Mouse (Mus musculus) heart, embryonic 10.5 days (tissue): ENCODE measurements around the gene Sh3bgr. TPM values are rescaled to one million over a fixed set of nuclear protein-coding genes. Genes with fewer than 3 reads are reported as not detected.

Experiments
- DNase-seq: peaks from one replicate; pipeline ENCODE4 v3.0.0-alpha.2; 2017; ENCODE audit warnings: low spot score
- H3K27ac ChIP-seq: fragments of 300-500 bp; sonication (generic); 2 replicates; pipeline ENCODE4 v1.5.1; 2016; ENCODE audit warnings: mild to moderate bottlenecking
- H3K27me3 ChIP-seq: fragments of 300-500 bp; sonication (generic); 2 replicates; pipeline ENCODE4 v1.6.1; 2016; ENCODE audit warnings: mild to moderate bottlenecking; ENCODE audit not compliant: poor library complexity, insufficient read depth, severe bottlenecking
- H3K36me3 ChIP-seq: fragments of 300-500 bp; sonication (generic); 2 replicates; pipeline ENCODE4 v1.6.1; 2016; ENCODE audit warnings: mild to moderate bottlenecking, moderate library complexity
- H3K4me1 ChIP-seq: fragments of 300-500 bp; sonication (generic); 2 replicates; pipeline ENCODE4 v1.6.1; 2016; ENCODE audit warnings: mild to moderate bottlenecking
- H3K4me3 ChIP-seq: fragments of 300-500 bp; sonication (generic); 2 replicates; pipeline ENCODE4 v1.5.1; 2016; ENCODE audit warnings: mild to moderate bottlenecking, moderate library complexity
- H3K9me3 ChIP-seq: fragments of 300-500 bp; sonication (generic); 2 replicates; pipeline ENCODE4 v1.6.1; 2016; ENCODE audit warnings: mild to moderate bottlenecking, moderate library complexity
- WGBS: fragments of 180-500 bp; shearing (Covaris S2); methylation state at CpG from one replicate; pipeline ENCODE4 v1.1.7; 2016; 5-methylcytosine and 5-hydroxymethylcytosine counted together
- polyA plus RNA-seq: library from polyadenylated mRNA; unstranded; fragments of >200 nt; fragmentation: Nextera tagmentation; extraction: Ambion mirVana; gene quantifications from 2 replicates; pipeline ENCODE4 v1.2.1, GENCODE M21; 2016

The Sh3bgr gene
- polyA plus RNA-seq, 1 experiment from 2014 or later, result 465 TPM

GRCm38 (mm10) chr16:96168837-96169236 is 31.4 kb upstream of the Sh3bgr start:
- WGBS, result 85% methylated on average over 4 of the region's 4 CpGs
- 0 out of 2 replicates have a peak, but pooled peaks cover 7% of the 10 kb centered on the region for H3K36me3 ChIP-seq
- no peaks in the 10 kb centered on the region for H3K9me3 ChIP-seq
- no peaks in the 10 kb centered on the region for H3K27me3 ChIP-seq
- H3K4me1 ChIP-seq, result no peaks in the 10 kb centered on the region; the same call in 1 of the 2 replicates
- H3K27ac ChIP-seq, result no peak overlapping the region
- no peak for DNase-seq
- H3K4me3 ChIP-seq, result no peak overlapping the region

- Histone ChIP-seq H3K9me3 (no peaks in the 10 kb centered on the region), H3K4me1 (peaks cover 11% of the 10 kb centered on the region), H3K4me3 (no peak overlapping the region), H3K27ac (no peak overlapping the region), H3K27me3 (no peaks in the 10 kb centered on the region), H3K36me3 (no peaks in the 10 kb centered on the region)
- WGBS, result 82% methylated on average over 8 of the region's 8 CpGs
- DNase-seq, result no peak
Observed at GRCm38 (mm10) chr16:96173648-96174047, 26.6 kb upstream of the Sh3bgr start.

GRCm38 (mm10) chr16:96175399-96175798 is 24.9 kb upstream of the Sh3bgr start:
- peaks cover 11% of the 10 kb centered on the region for H3K4me1 ChIP-seq
- H3K27ac ChIP-seq, result peak overlapping the region; percentile 44
- H3K4me3 ChIP-seq, result no peak overlapping the region
- H3K36me3 ChIP-seq, result no peaks in the 10 kb centered on the region
- H3K27me3 ChIP-seq, result no peaks in the 10 kb centered on the region
- WGBS, result 46% methylated on average over 2 of the region's 2 CpGs
- H3K9me3 ChIP-seq, result no peaks in the 10 kb centered on the region
- DNase-seq, result no peak

GRCm38 (mm10) chr16:96179156-96179555 is 21.1 kb upstream of the Sh3bgr start:
- H3K27ac ChIP-seq, result no peak overlapping the region
- no peak overlapping the region for H3K4me3 ChIP-seq

GRCm38 (mm10) chr16:96187619-96188018 is 12.6 kb upstream of the Sh3bgr start:
- 78% methylated on average over 5 of the region's 5 CpGs for WGBS

More at GRCm38 (mm10) chr16:96179156-96179555, 21.1 kb upstream of the Sh3bgr start:
- no peaks in the 10 kb centered on the region for H3K9me3 ChIP-seq
- no peaks in the 10 kb centered on the region for H3K27me3 ChIP-seq
- peaks cover 11% of the 10 kb centered on the region for H3K4me1 ChIP-seq
- DNase-seq, result no peak
- no peaks in the 10 kb centered on the region for H3K36me3 ChIP-seq

GRCm38 (mm10) chr16:96191531-96192506 is 8.4 kb upstream of the Sh3bgr start, which contains the start of gene Lca5l:
Gene Lca5l (minus strand): TSS chr16:96192271.
- 1% methylated on average over 77 of the region's 77 CpGs for WGBS
- H3K4me1 ChIP-seq, result peaks cover 10% of the 10 kb centered on the region; the same call in 1 of the 2 replicates

More at GRCm38 (mm10) chr16:96187619-96188018, 12.6 kb upstream of the Sh3bgr start:
- Histone ChIP-seq H3K27ac (no peak overlapping the region), H3K4me3 (no peak overlapping the region), H3K27me3 (peaks cover 11% of the 10 kb centered on the region; the same call in 1 of the 2 replicates), H3K4me1 (peaks cover 8% of the 10 kb centered on the region; the same call in 1 of the 2 replicates), H3K9me3 (peaks cover 5% of the 10 kb centered on the region; the same call in 1 of the 2 replicates), H3K36me3 (peaks cover 4% of the 10 kb centered on the region; the same call in 1 of the 2 replicates)
- no peak for DNase-seq

GRCm38 (mm10) chr16:96200702-96201028 is 415 bp downstream of the Sh3bgr start:
- no peak for DNase-seq
- Histone ChIP-seq H3K27ac (peak overlapping the region; percentile 89), H3K4me3 (peak overlapping the region; percentile 58), H3K4me1 (peaks cover 17% of the 10 kb centered on the region), H3K27me3 (no peaks in the 10 kb centered on the region), H3K9me3 (no peaks in the 10 kb centered on the region), H3K36me3 (no peaks in the 10 kb centered on the region)
- WGBS, result 26% methylated on average over 9 of the region's 9 CpGs

More at GRCm38 (mm10) chr16:96191531-96192506, 8.4 kb upstream of the Sh3bgr start, which contains the start of gene Lca5l:
- Histone ChIP-seq H3K9me3 (no peaks in the 10 kb centered on the region), H3K4me3 (peak within 1 kb of the TSS; percentile 89), H3K27ac (peak within 1 kb of the TSS; percentile 82), H3K36me3 (no peaks in the 10 kb centered on the region), H3K27me3 (peaks cover 11% of the 10 kb centered on the region; the same call in 1 of the 2 replicates)
- DNase-seq, result peak; percentile 99

GRCm38 (mm10) chr16:96201485-96202232 is 1.4 kb downstream of the Sh3bgr start:
- peak overlapping the region; percentile 89 for H3K27ac ChIP-seq
- H3K27me3 ChIP-seq, result no peaks in the 10 kb centered on the region
- 45% methylated on average over 11 of the region's 11 CpGs for WGBS
- no peaks in the 10 kb centered on the region for H3K9me3 ChIP-seq
- H3K4me3 ChIP-seq, result peak overlapping the region; percentile 58
- peaks cover 27% of the 10 kb centered on the region for H3K4me1 ChIP-seq
- DNase-seq, result peak; percentile 71
- H3K36me3 ChIP-seq, result 0 out of 2 replicates have a peak, but pooled peaks cover 1% of the 10 kb centered on the region

- 61% methylated on average over 10 of the region's 10 CpGs for WGBS
- no peaks in the 10 kb centered on the region for H3K9me3 ChIP-seq
- H3K27ac ChIP-seq, result peak overlapping the region; percentile 78
- H3K4me3 ChIP-seq, result no peak overlapping the region
- H3K4me1 ChIP-seq, result peaks cover 63% of the 10 kb centered on the region
- H3K36me3 ChIP-seq, result peaks cover 48% of the 10 kb centered on the region
- DNase-seq, result no peak
- H3K27me3 ChIP-seq, result no peaks in the 10 kb centered on the region
Observed at GRCm38 (mm10) chr16:96209789-96210188, 9.5 kb downstream of the Sh3bgr start.

GRCm38 (mm10) chr16:96210856-96211255 is 10.6 kb downstream of the Sh3bgr start:
- Histone ChIP-seq H3K4me1 (peaks cover 53% of the 10 kb centered on the region), H3K27ac (peak overlapping the region; percentile 78), H3K9me3 (no peaks in the 10 kb centered on the region), H3K4me3 (no peak overlapping the region), H3K36me3 (peaks cover 57% of the 10 kb centered on the region), H3K27me3 (no peaks in the 10 kb centered on the region)
- WGBS, result 41% methylated on average over 7 of the region's 7 CpGs
- no peak for DNase-seq

- H3K27me3 ChIP-seq, result no peaks in the 10 kb centered on the region
- peak; percentile 91 for DNase-seq
- H3K4me1 ChIP-seq, result peaks cover 34% of the 10 kb centered on the region; the same call in 1 of the 2 replicates
- H3K36me3 ChIP-seq, result peaks cover 55% of the 10 kb centered on the region
- H3K4me3 ChIP-seq, result no peak overlapping the region
- H3K27ac ChIP-seq, result peak overlapping the region; percentile 78
- H3K9me3 ChIP-seq, result no peaks in the 10 kb centered on the region
- 50% methylated on average over 4 of the region's 4 CpGs for WGBS
Observed at GRCm38 (mm10) chr16:96213027-96213426, 12.8 kb downstream of the Sh3bgr start.

GRCm38 (mm10) chr16:96221491-96221890 is 21.2 kb downstream of the Sh3bgr start:
- no peak overlapping the region for H3K27ac ChIP-seq
- peak; percentile 72 for DNase-seq
- H3K4me1 ChIP-seq, result 0 out of 2 replicates have a peak, but pooled peaks cover 4% of the 10 kb centered on the region
- no peaks in the 10 kb centered on the region for H3K27me3 ChIP-seq
- H3K4me3 ChIP-seq, result no peak overlapping the region
- WGBS, result 62% methylated on average over 5 of the region's 5 CpGs
- no peaks in the 10 kb centered on the region for H3K9me3 ChIP-seq
- H3K36me3 ChIP-seq, result peaks cover 71% of the 10 kb centered on the region
